Mouse (Mus musculus) mammary gland, adult 2 months (tissue): ENCODE data around the gene Vmn1r73. TPM values are rescaled to one million over a fixed set of nuclear protein-coding genes. Genes with fewer than 3 reads are reported as not detected.

Experiments
- polyA plus RNA-seq: library from polyadenylated mRNA; depleted of rRNA; stranded (reverse); fragments of >200 nt; gene quantifications from 2 replicates; pipeline ENCODE4 v1.2.3, GENCODE M21; 2012; ENCODE audit warnings: low replicate concordance; rRNA removed

Vmn1r73 gene
- not detected in 2 replicates for polyA plus RNA-seq

DNA sequence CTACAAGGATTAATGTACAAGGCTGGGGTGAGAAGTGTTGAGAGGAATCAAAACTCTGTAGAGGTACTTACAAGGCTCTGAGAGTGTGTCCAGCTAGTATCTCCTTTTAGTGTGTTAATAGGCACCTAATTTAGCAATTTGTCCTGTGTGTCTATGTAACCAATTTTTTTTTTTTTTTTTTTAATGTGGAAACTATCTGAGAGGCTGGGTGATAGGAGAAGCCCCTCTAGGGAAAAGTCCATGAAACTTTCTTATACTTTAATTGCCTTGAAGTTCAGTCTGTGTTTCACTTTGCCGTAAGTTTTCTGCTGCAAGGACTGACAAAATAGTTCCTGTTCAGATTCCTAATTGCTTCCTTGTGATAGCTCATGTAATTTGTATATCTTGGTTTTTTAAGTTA is at the start of gene Vmn1r73:
Vmn1r73 (plus strand) TSS at position 301 of the 400 bp plus-strand sequence.

Other genes with a start within 250 kb of the Vmn1r73 start
- gene Zscan4-ps2, start 216.0 kb upstream of the Vmn1r73 start, polyA plus RNA-seq: not detected in 2 replicates
- not detected in 2 replicates for gene Zscan4-ps3, start 121.0 kb upstream of the Vmn1r73 start, polyA plus RNA-seq
- gene Vmn1r72, start 50.1 kb upstream of the Vmn1r73 start, polyA plus RNA-seq: not detected in 2 replicates
- not detected in 2 replicates for gene Vmn1r74, start 103.7 kb downstream of the Vmn1r73 start, polyA plus RNA-seq
- not detected in 2 replicates for gene Vmn1r75, start 144.4 kb downstream of the Vmn1r73 start, polyA plus RNA-seq
- gene Vmn1r76, start 207.9 kb downstream of the Vmn1r73 start, polyA plus RNA-seq: not detected in 2 replicates